Mouse (Mus musculus): ENCODE data around the gene Hus1. TPM values are rescaled to one million over a fixed set of nuclear protein-coding genes. Genes with fewer than 3 reads are reported as not detected.

Hus1 gene
- polyA plus RNA-seq, 1 experiment from 2014 or later: 17.3 TPM

GRCm38 (mm10) chr11:9010416-9010815, 575 bp downstream of the Hus1 start:
- H3K4me3 ChIP-seq (ENCODE audit: low read length): peak overlapping the region; percentile 72
- H3K27me3 ChIP-seq (ENCODE audit: control insufficient read depth, insufficient read depth, low read depth, low read length): no peaks in the 10 kb centered on the region; the same call in 1 of the 2 replicates
- H3K4me2 ChIP-seq (ENCODE audit: low read depth, low read length): peak overlapping the region; percentile 80
- peak overlapping the region; percentile 92 for H3K27ac ChIP-seq (ENCODE audit: low read length)
- ATAC-seq (ENCODE audit: low read depth): peak; percentile 68
- peak overlapping the region; percentile 92 for H3K9ac ChIP-seq (ENCODE audit: low read length)
- H3K36me3 ChIP-seq (ENCODE audit: control insufficient read depth, insufficient read depth, low read length): peaks cover 11% of the 10 kb centered on the region
- no peaks in the 10 kb centered on the region for H3K9me3 ChIP-seq (ENCODE audit: control insufficient read depth, low read length)
- H3K4me1 ChIP-seq (replicated peaks; ENCODE audit: control insufficient read depth, insufficient read depth, low read length): peaks cover 10% of the 10 kb centered on the region
- under 1% methylated on average over 7 of the region's 7 CpGs for WGBS

DNA sequence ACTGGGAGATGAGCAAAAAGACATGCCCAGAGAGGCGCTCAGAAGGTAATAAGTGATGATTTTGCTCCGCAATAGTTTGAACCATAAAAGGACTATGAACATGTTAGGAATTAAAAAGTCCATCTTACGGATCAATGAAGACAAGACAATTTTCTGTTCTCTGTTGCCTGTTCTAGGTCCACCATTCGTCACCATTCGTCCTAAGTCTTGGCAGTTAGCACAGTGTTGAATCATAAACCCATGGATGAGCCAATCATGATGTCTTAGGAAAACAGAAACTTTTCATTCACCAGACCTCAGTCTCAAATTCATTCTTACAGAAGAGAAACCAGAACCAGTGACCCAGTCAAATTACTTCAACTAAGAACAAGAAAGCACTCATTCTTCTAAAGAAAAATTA, 2.2 kb downstream of the Hus1 start:
- WGBS: 93% methylated on average over 5 of the region's 5 CpGs
- H3K9me3 ChIP-seq (ENCODE audit: control insufficient read depth, low read length): no peaks in the 10 kb centered on the region
- ATAC-seq (ENCODE audit: low read depth): no peak
- H3K27me3 ChIP-seq (ENCODE audit: control insufficient read depth, insufficient read depth, low read depth, low read length): no peaks in the 10 kb centered on the region; the same call in 1 of the 2 replicates
- peaks cover 27% of the 10 kb centered on the region for H3K36me3 ChIP-seq (ENCODE audit: control insufficient read depth, insufficient read depth, low read length)
- H3K4me2 ChIP-seq (ENCODE audit: low read depth, low read length): no peak overlapping the region
- H3K27ac ChIP-seq (ENCODE audit: low read length): no peak overlapping the region
- H3K9ac ChIP-seq (ENCODE audit: low read length): no peak overlapping the region
- no peak overlapping the region for H3K4me3 ChIP-seq (ENCODE audit: low read length)
- H3K4me1 ChIP-seq (replicated peaks; ENCODE audit: control insufficient read depth, insufficient read depth, low read length): peaks cover 10% of the 10 kb centered on the region

- 67% methylated on average over 4 of the region's 4 CpGs for WGBS
- H3K9ac ChIP-seq (ENCODE audit: low read length): no peak overlapping the region
- H3K4me3 ChIP-seq (ENCODE audit: low read length): no peak overlapping the region
- H3K4me1 ChIP-seq (replicated peaks; ENCODE audit: control insufficient read depth, insufficient read depth, low read length): peaks cover 8% of the 10 kb centered on the region
- H3K36me3 ChIP-seq (ENCODE audit: control insufficient read depth, insufficient read depth, low read length): peaks cover 18% of the 10 kb centered on the region
- no peaks in the 10 kb centered on the region for H3K27me3 ChIP-seq (ENCODE audit: control insufficient read depth, insufficient read depth, low read depth, low read length)
- H3K27ac ChIP-seq (ENCODE audit: low read length): no peak overlapping the region
- ATAC-seq (ENCODE audit: low read depth): no peak
- no peak overlapping the region for H3K4me2 ChIP-seq (ENCODE audit: low read depth, low read length)
- H3K9me3 ChIP-seq (ENCODE audit: control insufficient read depth, low read length): 0 out of 2 replicates have a peak, but pooled peaks cover 2% of the 10 kb centered on the region
These were observed 22.9 kb downstream of the Hus1 start for GRCm38 (mm10) chr11:8988084-8988483.

- peaks cover 8% of the 10 kb centered on the region for H3K4me1 ChIP-seq (replicated peaks; ENCODE audit: control insufficient read depth, insufficient read depth, low read length)
- H3K27ac ChIP-seq (ENCODE audit: low read length): no peak overlapping the region
- H3K9me3 ChIP-seq (ENCODE audit: control insufficient read depth, low read length): no peaks in the 10 kb centered on the region
- H3K4me3 ChIP-seq (ENCODE audit: low read length): no peak overlapping the region
- ATAC-seq (ENCODE audit: low read depth): peak; percentile 61
- H3K4me2 ChIP-seq (ENCODE audit: low read depth, low read length): no peak overlapping the region
- peaks cover 3% of the 10 kb centered on the region; the same call in 1 of the 2 replicates for H3K36me3 ChIP-seq (ENCODE audit: control insufficient read depth, insufficient read depth, low read length)
- H3K9ac ChIP-seq (ENCODE audit: low read length): no peak overlapping the region
- no peaks in the 10 kb centered on the region for H3K27me3 ChIP-seq (ENCODE audit: control insufficient read depth, insufficient read depth, low read depth, low read length)
These were observed 24.9 kb downstream of the Hus1 start for GRCm38 (mm10) chr11:8986058-8986457.

- no peak overlapping the region for H3K9ac ChIP-seq (ENCODE audit: low read length)
- 26% methylated on average over 6 of the region's 6 CpGs for WGBS
- no peak for ATAC-seq (ENCODE audit: low read depth)
- H3K36me3 ChIP-seq (ENCODE audit: control insufficient read depth, insufficient read depth, low read length): no peaks in the 10 kb centered on the region
- H3K9me3 ChIP-seq (ENCODE audit: control insufficient read depth, low read length): no peaks in the 10 kb centered on the region
- H3K4me3 ChIP-seq (ENCODE audit: low read length): no peak overlapping the region
- no peak overlapping the region for H3K27ac ChIP-seq (ENCODE audit: low read length)
- H3K4me2 ChIP-seq (ENCODE audit: low read depth, low read length): no peak overlapping the region
- no peaks in the 10 kb centered on the region for H3K27me3 ChIP-seq (ENCODE audit: control insufficient read depth, insufficient read depth, low read depth, low read length)
- peaks cover 8% of the 10 kb centered on the region for H3K4me1 ChIP-seq (replicated peaks; ENCODE audit: control insufficient read depth, insufficient read depth, low read length)
These were observed 27.6 kb downstream of the Hus1 start for GRCm38 (mm10) chr11:8983237-8983861.

GRCm38 (mm10) chr11:8978154-8978553, 32.8 kb downstream of the Hus1 start:
- Histone ChIP-seq H3K4me3 (ENCODE audit: low read length) (no peak overlapping the region), H3K4me2 (ENCODE audit: low read depth, low read length) (no peak overlapping the region), H3K27ac (ENCODE audit: low read length) (no peak overlapping the region), H3K4me1 (replicated peaks; ENCODE audit: control insufficient read depth, insufficient read depth, low read length) (no peaks in the 10 kb centered on the region), H3K27me3 (ENCODE audit: control insufficient read depth, insufficient read depth, low read depth, low read length) (no peaks in the 10 kb centered on the region), H3K9ac (ENCODE audit: low read length) (no peak overlapping the region), H3K36me3 (ENCODE audit: control insufficient read depth, insufficient read depth, low read length) (no peaks in the 10 kb centered on the region), H3K9me3 (ENCODE audit: control insufficient read depth, low read length) (no peaks in the 10 kb centered on the region)
- 84% methylated on average over 4 of the region's 4 CpGs for WGBS
- ATAC-seq (ENCODE audit: low read depth): no peak

DNA sequence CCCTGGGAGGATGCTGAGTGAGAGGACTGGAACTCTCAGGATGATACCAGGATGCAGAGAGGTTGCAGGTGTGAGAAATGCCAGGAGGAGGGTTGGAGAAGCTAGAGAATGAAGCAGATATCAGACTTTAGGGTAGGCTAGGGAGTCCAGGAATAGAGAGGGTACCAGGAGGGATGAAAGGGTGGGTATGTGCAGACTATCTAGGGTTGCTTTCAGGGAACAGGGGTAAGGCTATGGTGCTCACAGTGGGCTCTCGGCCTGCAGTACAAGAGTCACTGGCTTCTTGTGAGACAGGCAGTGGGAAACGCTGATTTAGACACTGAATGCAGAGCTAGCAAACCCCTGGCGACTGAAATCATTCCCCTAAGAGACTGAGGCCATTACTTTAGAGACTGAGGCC, 37.8 kb downstream of the Hus1 start, which contains the start of gene Pkd1l1:
Gene Pkd1l1, minus strand, starts transcription at position 101 of the 400 bp plus-strand sequence.
- H3K9me3 ChIP-seq (ENCODE audit: control insufficient read depth, low read length): no peaks in the 10 kb centered on the region
- WGBS: 80% methylated on average over 3 of the region's 3 CpGs
- no peaks in the 10 kb centered on the region for H3K36me3 ChIP-seq (ENCODE audit: control insufficient read depth, insufficient read depth, low read length)
- H3K27me3 ChIP-seq (ENCODE audit: control insufficient read depth, insufficient read depth, low read depth, low read length): no peaks in the 10 kb centered on the region
- H3K27ac ChIP-seq (ENCODE audit: low read length): no peak within 1 kb of the TSS
- H3K4me2 ChIP-seq (ENCODE audit: low read depth, low read length): no peak within 1 kb of the TSS
- no peak for ATAC-seq (ENCODE audit: low read depth)
- H3K4me1 ChIP-seq (replicated peaks; ENCODE audit: control insufficient read depth, insufficient read depth, low read length): no peaks in the 10 kb centered on the region
- no peak within 1 kb of the TSS for H3K4me3 ChIP-seq (ENCODE audit: low read length)
- H3K9ac ChIP-seq (ENCODE audit: low read length): no peak within 1 kb of the TSS

DNA sequence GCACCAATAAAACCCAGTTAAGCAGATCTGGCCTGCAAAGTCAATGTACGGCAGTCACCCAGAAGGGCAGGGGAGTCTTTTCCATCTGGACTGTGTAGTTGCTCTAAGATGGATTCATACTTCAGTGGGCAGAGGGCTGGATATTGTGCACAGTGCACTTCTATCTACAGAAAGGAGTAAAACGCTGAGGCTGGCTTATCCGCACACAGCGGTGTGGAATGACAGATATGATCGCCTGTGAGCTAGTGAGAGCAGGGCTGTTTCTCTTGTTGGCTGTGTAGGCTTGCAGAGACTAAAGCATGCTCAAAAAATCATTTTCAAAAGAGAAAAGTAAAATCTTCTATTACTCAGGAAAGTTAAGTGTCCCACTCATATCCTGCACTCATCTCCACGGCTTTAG, 38.9 kb downstream of the Hus1 start:
- no peaks in the 10 kb centered on the region for H3K9me3 ChIP-seq (ENCODE audit: control insufficient read depth, low read length)
- no peak overlapping the region for H3K9ac ChIP-seq (ENCODE audit: low read length)
- H3K4me1 ChIP-seq (replicated peaks; ENCODE audit: control insufficient read depth, insufficient read depth, low read length): no peaks in the 10 kb centered on the region
- ATAC-seq (ENCODE audit: low read depth): no peak
- H3K36me3 ChIP-seq (ENCODE audit: control insufficient read depth, insufficient read depth, low read length): no peaks in the 10 kb centered on the region
- H3K27ac ChIP-seq (ENCODE audit: low read length): no peak overlapping the region
- 73% methylated on average over 6 of the region's 6 CpGs for WGBS
- no peaks in the 10 kb centered on the region for H3K27me3 ChIP-seq (ENCODE audit: control insufficient read depth, insufficient read depth, low read depth, low read length)
- no peak overlapping the region for H3K4me3 ChIP-seq (ENCODE audit: low read length)
- H3K4me2 ChIP-seq (ENCODE audit: low read depth, low read length): no peak overlapping the region

DNA sequence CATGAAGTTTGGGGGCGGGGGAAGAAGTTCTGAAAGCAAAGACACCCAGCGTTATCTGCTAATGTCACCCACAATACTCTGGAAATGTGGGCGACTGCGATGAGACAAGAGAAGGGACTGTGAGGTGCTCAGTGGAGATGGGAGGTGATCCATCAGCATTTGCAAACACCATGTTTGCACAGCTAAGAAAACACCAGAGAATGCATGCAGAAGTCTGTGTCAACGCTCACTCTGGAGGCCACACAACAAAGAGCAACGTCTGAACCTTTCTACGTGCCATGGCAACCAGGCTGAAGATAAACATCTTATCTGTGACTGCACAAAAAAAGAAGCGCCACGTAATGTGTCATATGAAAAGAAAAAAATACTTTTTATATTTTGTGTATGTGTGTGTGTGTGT, 40.5 kb downstream of the Hus1 start:
- no peak for ATAC-seq (ENCODE audit: low read depth)
- no peak overlapping the region for H3K27ac ChIP-seq (ENCODE audit: low read length)
- no peak overlapping the region for H3K4me3 ChIP-seq (ENCODE audit: low read length)
- no peak overlapping the region for H3K9ac ChIP-seq (ENCODE audit: low read length)
- 31% methylated on average over 9 of the region's 9 CpGs for WGBS
- H3K4me1 ChIP-seq (replicated peaks; ENCODE audit: control insufficient read depth, insufficient read depth, low read length): no peaks in the 10 kb centered on the region
- no peaks in the 10 kb centered on the region for H3K9me3 ChIP-seq (ENCODE audit: control insufficient read depth, low read length)
- no peak overlapping the region for H3K4me2 ChIP-seq (ENCODE audit: low read depth, low read length)
- H3K36me3 ChIP-seq (ENCODE audit: control insufficient read depth, insufficient read depth, low read length): no peaks in the 10 kb centered on the region
- H3K27me3 ChIP-seq (ENCODE audit: control insufficient read depth, insufficient read depth, low read depth, low read length): no peaks in the 10 kb centered on the region

Measured in lung, embryonic 16.5 days (tissue).